Mouse (Mus musculus) hindbrain, embryonic 16.5 days (tissue): ENCODE measurements around the gene Chid1. TPM values are rescaled to one million over a fixed set of nuclear protein-coding genes. Genes with fewer than 3 reads are reported as not detected.
A peak's percentile ranks its signal among the peaks of the same experiment; 100 is the strongest.

Experiments
- ATAC-seq: fragments of 200-750 bp; cut with Nextera tagmentation; 2 replicates; pipeline ENCODE4 v1.8.0; 2017; ENCODE audit warnings: moderate TSS enrichment, moderate library complexity
- H3K27ac ChIP-seq: fragments of 300-500 bp; sonication (generic); 2 replicates; pipeline ENCODE4 v1.5.1; 2014; ENCODE audit warnings: low read depth, mild to moderate bottlenecking, control low read depth, low read length, moderate library complexity
- H3K27me3 ChIP-seq: fragments of 300-500 bp; sonication (generic); replicated peaks from 2 replicates; pipeline ENCODE4 v1.6.1; 2014; ENCODE audit warnings: low read length; ENCODE audit not compliant: control insufficient read depth, insufficient read depth
- H3K36me3 ChIP-seq: fragments of 300-500 bp; sonication (generic); 2 replicates; pipeline ENCODE4 v1.6.1; 2014; ENCODE audit warnings: mild to moderate bottlenecking, low read length, moderate library complexity, mixed read lengths; ENCODE audit not compliant: control insufficient read depth, insufficient read depth
- H3K4me1 ChIP-seq: fragments of 300-500 bp; sonication (generic); 2 replicates; pipeline ENCODE4 v1.6.1; 2014; ENCODE audit warnings: low read depth, low read length; ENCODE audit not compliant: control insufficient read depth, insufficient read depth
- H3K4me2 ChIP-seq: fragments of 300-500 bp; sonication (generic); 2 replicates; pipeline ENCODE4 v1.6.1; 2014; ENCODE audit warnings: mild to moderate bottlenecking, low read length, control low read depth, moderate library complexity
- H3K4me3 ChIP-seq: fragments of 300-500 bp; sonication (generic); 2 replicates; pipeline ENCODE4 v1.5.1; 2014; ENCODE audit warnings: mild to moderate bottlenecking, low read length, control low read depth, moderate library complexity
- H3K9ac ChIP-seq: fragments of 300-500 bp; sonication (generic); 2 replicates; pipeline ENCODE4 v1.6.1; 2014; ENCODE audit warnings: low read depth, mild to moderate bottlenecking, control low read depth, low read length, moderate library complexity
- H3K9me3 ChIP-seq: fragments of 300-500 bp; sonication (generic); 2 replicates; pipeline ENCODE4 v1.6.1; 2014; ENCODE audit warnings: mild to moderate bottlenecking, low read length, moderate library complexity; ENCODE audit not compliant: control insufficient read depth
- WGBS: fragments of 180-500 bp; shearing (Covaris S2); extraction: QIAGEN DNeasy Blood & Tissue Kit; methylation state at CpG from one replicate; pipeline ENCODE4 v1.1.7; 2014; 5-methylcytosine and 5-hydroxymethylcytosine counted together
- polyA plus RNA-seq: library from polyadenylated mRNA; unstranded; fragments of >200 nt; fragmentation: Nextera tagmentation; extraction: Ambion mirVana; gene quantifications from 2 replicates; pipeline ENCODE4 v1.2.1, GENCODE M21; 2015

The Chid1 gene
- polyA plus RNA-seq, 1 experiment from 2014 or later, result 56.7 TPM

DNA sequence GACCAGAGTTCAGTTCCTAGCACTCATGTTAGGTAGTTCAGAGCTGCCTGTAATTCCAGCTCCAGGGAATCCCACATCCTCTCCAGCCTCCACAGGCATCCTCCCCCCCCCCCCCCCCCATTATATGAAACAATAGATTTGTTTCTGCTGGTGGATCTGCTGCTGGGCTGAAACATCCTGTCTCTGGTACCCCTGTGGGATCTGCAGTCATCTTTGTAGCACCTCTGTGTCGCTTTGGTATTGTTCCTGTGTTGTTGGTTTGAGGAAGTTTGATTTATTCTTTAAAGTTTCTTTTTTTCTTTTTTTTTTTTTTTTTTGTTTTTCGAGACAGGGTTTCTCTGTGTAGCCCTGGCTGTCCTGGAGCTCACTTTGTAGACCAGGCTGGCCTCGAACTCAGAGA lies 35.8 kb upstream of the Chid1 start:
- 91% methylated on average over 3 of the region's 3 CpGs for WGBS
- no peak overlapping the region for H3K4me3 ChIP-seq

DNA sequence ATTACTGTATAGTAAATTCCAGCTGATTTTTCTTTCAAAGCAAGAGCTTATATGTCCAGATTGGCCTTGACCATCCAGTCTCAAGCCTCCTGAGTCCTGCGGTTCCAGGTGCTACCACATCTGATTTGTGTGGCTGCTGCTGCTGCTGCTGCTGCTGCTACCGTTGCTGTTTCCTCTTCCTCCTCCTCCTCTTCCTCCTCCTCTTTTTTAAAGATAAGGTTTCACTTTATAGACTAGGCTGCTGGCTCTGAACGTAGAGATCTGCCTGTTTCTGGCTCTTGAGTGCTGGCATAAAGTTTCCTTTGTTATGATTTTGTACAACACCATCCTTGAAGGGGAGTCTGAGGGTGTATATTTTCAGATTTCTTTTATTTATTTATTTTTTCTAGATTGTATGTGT lies 34.4 kb upstream of the Chid1 start:
- no peak overlapping the region for H3K27ac ChIP-seq
- no peak for ATAC-seq
- H3K27me3 ChIP-seq, result no peaks in the 10 kb centered on the region
- H3K9ac ChIP-seq, result no peak overlapping the region
- no peaks in the 10 kb centered on the region for H3K4me1 ChIP-seq
- H3K4me2 ChIP-seq, result no peak overlapping the region
- H3K4me3 ChIP-seq, result no peak overlapping the region
- H3K36me3 ChIP-seq, result no peaks in the 10 kb centered on the region
- 88% methylated on average over 3 of the region's 3 CpGs for WGBS
- H3K9me3 ChIP-seq, result no peaks in the 10 kb centered on the region

More for the DNA sequence above, 35.8 kb upstream of the Chid1 start:
- no peak for ATAC-seq
- no peak overlapping the region for H3K9ac ChIP-seq
- no peaks in the 10 kb centered on the region for H3K27me3 ChIP-seq
- no peak overlapping the region for H3K4me2 ChIP-seq
- H3K4me1 ChIP-seq, result no peaks in the 10 kb centered on the region
- 0 out of 2 replicates have a peak, but pooled peaks cover 3% of the 10 kb centered on the region for H3K36me3 ChIP-seq
- no peaks in the 10 kb centered on the region for H3K9me3 ChIP-seq
- no peak overlapping the region for H3K27ac ChIP-seq

DNA sequence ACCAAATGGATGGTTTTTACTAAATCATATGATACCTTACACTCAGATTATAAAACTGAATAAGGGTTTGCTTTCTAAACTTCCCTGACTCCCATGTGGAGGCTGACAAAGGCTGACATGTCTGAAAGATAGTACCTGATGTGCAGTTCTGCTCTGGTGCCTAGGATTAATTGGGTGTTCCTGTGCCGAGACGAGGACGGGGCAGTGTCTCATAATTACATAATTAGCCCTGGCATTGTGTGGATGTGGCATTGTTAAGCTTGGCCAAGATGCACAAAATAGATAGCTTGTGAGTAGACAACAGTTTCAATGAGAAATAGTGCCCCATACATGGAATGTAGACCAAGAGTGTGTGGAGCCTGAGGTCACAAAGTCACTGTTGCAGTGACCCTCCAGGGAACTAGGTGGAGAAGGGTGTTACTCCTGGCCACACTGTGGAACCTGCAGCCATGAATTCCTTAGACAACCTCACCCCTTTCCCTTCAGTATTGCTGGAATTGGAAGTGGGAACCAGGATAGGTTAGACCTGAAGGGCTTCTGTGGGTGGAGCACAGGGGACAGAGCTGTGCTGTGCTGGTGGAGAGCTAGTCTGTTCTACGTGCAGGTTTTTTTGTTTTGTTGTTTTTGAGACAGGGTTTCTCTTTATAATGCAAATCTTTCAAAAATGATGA lies 31.1 kb upstream of the Chid1 start:
- H3K27me3 ChIP-seq, result no peaks in the 10 kb centered on the region
- H3K27ac ChIP-seq, result no peak overlapping the region
- 66% methylated on average over 4 of the region's 4 CpGs for WGBS
- H3K9me3 ChIP-seq, result no peaks in the 10 kb centered on the region
- H3K9ac ChIP-seq, result no peak overlapping the region
- no peak overlapping the region for H3K4me2 ChIP-seq
- peaks cover 11% of the 10 kb centered on the region for H3K4me1 ChIP-seq
- H3K4me3 ChIP-seq, result no peak overlapping the region
- no peaks in the 10 kb centered on the region for H3K36me3 ChIP-seq
- no peak for ATAC-seq

DNA sequence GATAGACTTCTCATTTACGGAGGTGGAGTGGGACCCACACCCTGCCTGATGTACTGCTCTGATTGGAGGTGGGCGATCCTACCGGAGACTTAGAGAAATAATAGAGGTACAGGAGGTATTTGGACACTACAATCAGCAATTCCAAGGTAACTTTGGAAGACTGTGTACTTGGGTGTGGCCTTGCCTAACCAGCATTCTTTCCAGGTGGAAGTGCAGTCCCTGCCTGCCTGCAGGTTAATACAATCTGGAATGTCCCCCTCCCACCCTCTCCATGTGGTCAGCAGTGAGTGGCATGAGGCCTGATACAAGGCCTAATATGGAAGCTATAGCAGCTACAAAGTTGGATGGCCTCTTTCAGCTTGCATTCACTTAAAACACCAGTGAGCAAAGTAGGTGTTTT lies 30.3 kb upstream of the Chid1 start:
- no peak overlapping the region for H3K4me3 ChIP-seq
- no peak for ATAC-seq
- 96% methylated on average over 3 of the region's 3 CpGs for WGBS

DNA sequence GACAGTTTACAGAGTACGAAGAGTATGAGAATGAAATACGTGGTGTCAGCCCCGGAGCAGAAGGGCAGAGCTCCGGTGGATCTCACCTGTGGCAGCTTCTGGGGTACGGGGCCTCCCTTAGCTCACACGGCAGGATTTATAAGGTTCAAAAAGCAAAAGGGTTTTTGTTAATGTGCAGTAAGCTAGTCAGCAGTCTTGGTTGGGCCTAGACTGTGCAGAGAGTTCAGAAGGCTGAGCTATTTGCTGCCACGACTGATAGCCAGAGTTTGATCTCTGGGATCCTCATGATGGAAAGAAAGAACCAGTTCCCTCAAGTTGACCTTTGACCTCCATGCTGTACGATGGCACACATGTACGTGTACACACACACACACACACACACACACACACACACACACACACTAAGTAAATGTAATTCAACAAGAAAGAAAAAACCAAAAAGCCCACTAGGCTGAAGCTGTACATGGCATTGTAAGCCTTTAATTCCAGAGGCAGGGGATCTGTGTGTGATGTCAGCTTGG lies 29.7 kb upstream of the Chid1 start:
- ATAC-seq, result no peak
- H3K4me3 ChIP-seq, result no peak overlapping the region
- H3K9ac ChIP-seq, result no peak overlapping the region; the same call in 1 of the 2 replicates
- no peaks in the 10 kb centered on the region for H3K27me3 ChIP-seq
- peaks cover 15% of the 10 kb centered on the region for H3K4me1 ChIP-seq
- no peak overlapping the region for H3K4me2 ChIP-seq
- 84% methylated on average over 9 of the region's 9 CpGs for WGBS
- no peaks in the 10 kb centered on the region for H3K9me3 ChIP-seq
- H3K27ac ChIP-seq, result no peak overlapping the region
- no peaks in the 10 kb centered on the region; the same call in 1 of the 2 replicates for H3K36me3 ChIP-seq

More for the DNA sequence above, 30.3 kb upstream of the Chid1 start:
- Histone ChIP-seq H3K4me2 (no peak overlapping the region), H3K36me3 (no peaks in the 10 kb centered on the region; the same call in 1 of the 2 replicates), H3K9me3 (no peaks in the 10 kb centered on the region), H3K9ac (no peak overlapping the region), H3K27ac (no peak overlapping the region), H3K27me3 (no peaks in the 10 kb centered on the region), H3K4me1 (peaks cover 11% of the 10 kb centered on the region)

DNA sequence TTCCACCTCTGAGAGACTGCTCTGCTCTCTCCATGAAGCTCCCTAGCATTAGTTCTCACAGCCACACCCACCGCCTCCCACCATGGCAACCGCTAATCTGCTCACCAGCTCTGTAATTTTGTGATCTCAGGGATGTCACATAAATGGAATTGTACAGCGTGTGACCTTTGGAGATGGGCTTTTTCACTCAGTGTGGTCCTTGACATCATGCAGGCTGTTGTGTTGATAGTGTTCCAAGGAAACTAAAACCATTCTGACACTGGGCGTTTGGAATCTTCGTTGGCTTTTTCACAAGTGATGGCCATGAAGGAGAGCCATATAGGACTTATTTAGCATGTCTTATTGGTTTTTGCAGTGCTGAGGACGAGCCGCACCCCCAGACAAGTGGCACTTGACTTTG lies 26.9 kb upstream of the Chid1 start:
- 84% methylated on average over 7 of the region's 7 CpGs for WGBS
- Histone ChIP-seq H3K4me1 (peaks cover 29% of the 10 kb centered on the region), H3K9ac (no peak overlapping the region), H3K27me3 (no peaks in the 10 kb centered on the region), H3K4me3 (no peak overlapping the region), H3K27ac (no peak overlapping the region), H3K9me3 (no peaks in the 10 kb centered on the region), H3K4me2 (no peak overlapping the region), H3K36me3 (no peaks in the 10 kb centered on the region; the same call in 1 of the 2 replicates)
- ATAC-seq, result no peak

DNA sequence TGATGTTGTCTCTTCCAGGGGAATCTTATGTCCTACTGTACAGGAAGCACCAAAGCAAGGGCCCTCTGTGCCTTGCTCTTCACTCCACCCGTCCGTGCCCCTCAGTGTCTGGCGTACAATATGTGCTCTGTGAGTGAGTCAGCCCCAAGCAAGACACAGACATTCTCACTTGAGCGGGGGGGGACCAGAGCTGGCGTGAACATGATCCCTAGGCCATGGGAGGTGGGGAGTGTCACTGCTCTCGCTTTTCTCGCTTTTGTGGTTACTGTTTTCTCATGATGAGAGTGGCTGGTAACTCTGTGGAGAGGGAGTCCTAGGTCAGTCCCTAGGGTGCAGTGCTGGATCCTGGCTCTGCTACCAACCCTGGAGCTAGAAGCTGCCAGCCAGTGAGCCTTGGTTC lies 24.9 kb upstream of the Chid1 start:
- Histone ChIP-seq H3K4me3 (no peak overlapping the region), H3K9ac (no peak overlapping the region), H3K4me1 (peaks cover 32% of the 10 kb centered on the region), H3K4me2 (no peak overlapping the region), H3K9me3 (no peaks in the 10 kb centered on the region), H3K27ac (no peak overlapping the region), H3K27me3 (no peaks in the 10 kb centered on the region), H3K36me3 (no peaks in the 10 kb centered on the region; the same call in 1 of the 2 replicates)
- no peak for ATAC-seq
- 77% methylated on average over 7 of the region's 7 CpGs for WGBS

DNA sequence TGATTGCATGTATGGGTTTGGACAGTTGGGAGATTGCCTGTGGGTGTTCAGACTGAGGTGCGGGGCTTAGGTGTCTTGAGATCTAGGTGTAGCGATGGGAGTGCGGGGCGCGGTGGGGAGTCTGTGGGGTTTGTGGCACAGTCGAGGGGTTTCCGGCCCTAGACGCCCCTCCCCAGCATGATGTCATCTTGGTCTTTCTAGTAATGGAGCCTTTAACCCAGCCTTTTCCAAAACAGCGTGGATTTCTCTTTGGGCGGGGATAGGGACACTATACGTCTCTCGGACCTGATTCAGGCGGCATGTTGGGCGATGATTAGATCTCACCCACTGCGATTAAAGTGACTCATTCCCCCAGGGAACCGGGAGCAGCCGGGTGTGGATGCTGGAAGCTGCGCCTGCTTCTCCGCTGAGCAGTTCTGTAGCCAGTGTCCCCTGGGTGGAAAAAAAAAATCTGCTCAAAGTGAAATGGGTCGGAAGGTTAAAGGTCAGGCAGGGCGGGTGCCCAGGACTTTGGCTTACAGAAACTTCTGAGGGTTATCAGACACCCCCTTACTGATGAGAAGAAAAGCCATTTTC lies 23.3 kb upstream of the Chid1 start:
- peak; percentile 27 for ATAC-seq
- peak overlapping the region; percentile 100 for H3K4me3 ChIP-seq
- no peaks in the 10 kb centered on the region for H3K9me3 ChIP-seq
- H3K36me3 ChIP-seq, result no peaks in the 10 kb centered on the region; the same call in 1 of the 2 replicates
- H3K9ac ChIP-seq, result peak overlapping the region; percentile 100
- H3K4me1 ChIP-seq, result peaks cover 29% of the 10 kb centered on the region
- no peaks in the 10 kb centered on the region for H3K27me3 ChIP-seq
- H3K27ac ChIP-seq, result peak overlapping the region; percentile 88
- 2% methylated on average over 21 of the region's 21 CpGs for WGBS
- H3K4me2 ChIP-seq, result peak overlapping the region; percentile 82

DNA sequence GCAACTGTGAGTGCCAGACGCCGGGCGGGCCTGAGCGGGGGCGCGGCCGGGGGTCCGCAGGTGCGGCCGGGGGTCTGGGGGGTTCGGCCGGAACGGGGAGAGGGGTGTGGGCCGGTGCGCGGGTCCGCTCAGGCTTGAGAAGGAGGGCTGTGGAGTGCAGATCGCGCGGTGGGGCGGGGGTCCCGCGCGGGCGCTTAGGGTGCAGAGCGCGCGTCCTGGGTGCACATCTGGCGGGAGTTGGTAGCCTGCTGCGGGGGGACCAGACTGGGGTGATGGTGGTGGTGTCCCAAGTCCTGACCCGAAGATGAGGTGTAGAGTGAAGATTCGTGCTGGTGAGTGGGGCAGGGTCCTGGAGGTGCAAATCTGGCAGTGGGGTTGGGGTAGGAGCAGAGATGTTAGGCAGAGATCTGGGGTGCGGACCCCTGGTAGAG lies 22.8 kb upstream of the Chid1 start:
- H3K4me1 ChIP-seq, result peaks cover 28% of the 10 kb centered on the region
- WGBS, result under 1% methylated on average over 33 of the region's 33 CpGs
- H3K36me3 ChIP-seq, result no peaks in the 10 kb centered on the region; the same call in 1 of the 2 replicates
- no peaks in the 10 kb centered on the region for H3K27me3 ChIP-seq
- H3K9ac ChIP-seq, result peak overlapping the region; percentile 100
- peak; percentile 49; the same call in 1 of the 2 replicates for ATAC-seq
- peak overlapping the region; percentile 100 for H3K4me3 ChIP-seq
- H3K27ac ChIP-seq, result peak overlapping the region; percentile 88
- H3K4me2 ChIP-seq, result peak overlapping the region; percentile 82
- H3K9me3 ChIP-seq, result no peaks in the 10 kb centered on the region
